Mouse (Mus musculus): ENCODE results near the gene Bbs4. TPM values are rescaled to one million over a fixed set of nuclear protein-coding genes. Genes with fewer than 3 reads are reported as not detected.

The Bbs4 gene
- polyA plus RNA-seq, 1 experiment from 2014 or later, result 11.5 TPM

DNA sequence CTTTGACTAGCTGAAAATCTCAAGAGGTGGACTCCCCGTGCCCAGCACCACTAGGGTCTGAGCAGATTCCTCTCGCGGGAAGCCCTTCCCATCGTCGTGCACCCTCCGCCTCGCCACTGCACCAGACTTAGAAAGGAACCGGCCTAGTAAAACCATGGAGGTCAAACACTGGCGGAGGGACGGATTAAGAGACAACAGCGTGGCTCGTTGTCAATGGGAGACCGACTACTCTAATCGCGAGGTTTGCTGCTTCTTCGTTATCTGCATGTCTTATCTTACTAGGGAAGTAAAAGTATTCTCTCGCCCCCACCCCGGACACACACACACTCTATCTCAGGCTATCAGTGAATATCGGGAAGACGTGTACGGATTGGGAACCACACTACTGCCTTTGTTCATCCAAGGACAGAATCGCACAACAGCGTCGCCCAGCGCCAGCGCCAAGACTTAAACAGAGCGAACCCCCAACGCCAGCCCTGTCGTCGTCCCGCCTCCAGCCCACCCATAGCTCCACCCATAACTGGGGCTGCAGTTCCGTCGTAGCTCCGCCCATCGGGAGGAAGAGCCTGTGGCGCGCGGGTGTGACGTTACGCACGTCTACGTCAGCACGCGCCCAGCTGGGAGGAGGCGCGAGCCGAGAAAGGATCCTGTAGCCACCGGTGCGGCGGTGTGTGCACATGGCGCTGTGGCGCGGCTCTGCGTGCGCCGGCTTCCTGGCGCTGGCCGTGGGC, 62.2 kb downstream of the Bbs4 start, which contains the start of gene Adpgk:
TSS of gene Adpgk (plus strand) at position 602 of the 731 bp plus-strand sequence.
- no peaks in the 10 kb centered on the region for H3K9me3 ChIP-seq
- no peaks in the 10 kb centered on the region for H3K36me3 ChIP-seq
- WGBS, result 1% methylated on average over 58 of the region's 58 CpGs
- H3K4me1 ChIP-seq, result peaks cover 4% of the 10 kb centered on the region; the same call in 1 of the 2 replicates
- ATAC-seq (ENCODE audit: insufficient read depth, low FRiP score, low read depth), result peak; percentile 97
- H3K27me3 ChIP-seq (replicated peaks), result no peaks in the 10 kb centered on the region
- peak within 1 kb of the TSS; percentile 65 for H3K4me2 ChIP-seq
- peak within 1 kb of the TSS; percentile 90 for H3K27ac ChIP-seq
- peak within 1 kb of the TSS; percentile 93 for H3K4me3 ChIP-seq (replicated peaks)
- peak within 1 kb of the TSS; percentile 91 for H3K9ac ChIP-seq

DNA sequence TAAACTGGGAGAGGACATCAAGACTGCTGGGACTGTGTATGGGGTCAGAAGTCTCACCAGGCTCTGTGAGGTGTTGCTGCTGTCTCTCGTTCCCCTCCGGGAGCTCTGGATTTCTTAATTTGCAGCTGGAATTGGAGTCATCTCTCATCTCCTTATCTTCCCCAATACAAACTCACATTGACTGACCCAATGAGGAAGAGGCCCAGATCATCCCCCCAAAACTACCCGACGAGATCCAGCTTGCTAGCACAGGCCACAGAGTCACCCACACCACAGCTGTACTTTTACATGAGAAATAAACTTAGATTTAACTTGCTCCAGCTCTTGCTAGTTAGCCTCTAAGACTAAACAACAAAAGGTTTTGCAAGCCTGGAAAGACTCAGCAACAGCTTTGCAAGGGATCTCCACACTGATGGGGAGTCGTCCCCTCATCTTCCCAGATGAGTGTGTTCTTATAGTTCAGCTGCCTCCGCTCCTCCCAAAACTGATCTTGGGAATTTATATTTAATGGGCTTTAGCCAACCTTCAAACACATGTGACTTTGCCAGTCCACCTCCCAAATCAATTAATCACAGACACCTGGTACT, 63.7 kb downstream of the Bbs4 start:
- Histone ChIP-seq H3K27me3 (replicated peaks) (no peaks in the 10 kb centered on the region), H3K9me3 (no peaks in the 10 kb centered on the region), H3K27ac (no peak overlapping the region), H3K4me2 (no peak overlapping the region), H3K9ac (no peak overlapping the region), H3K4me1 (peaks cover 4% of the 10 kb centered on the region; the same call in 1 of the 2 replicates), H3K4me3 (replicated peaks) (no peak overlapping the region), H3K36me3 (no peaks in the 10 kb centered on the region)
- ATAC-seq (ENCODE audit: insufficient read depth, low FRiP score, low read depth), result no peak
- WGBS, result 45% methylated on average over 6 of the region's 6 CpGs

DNA sequence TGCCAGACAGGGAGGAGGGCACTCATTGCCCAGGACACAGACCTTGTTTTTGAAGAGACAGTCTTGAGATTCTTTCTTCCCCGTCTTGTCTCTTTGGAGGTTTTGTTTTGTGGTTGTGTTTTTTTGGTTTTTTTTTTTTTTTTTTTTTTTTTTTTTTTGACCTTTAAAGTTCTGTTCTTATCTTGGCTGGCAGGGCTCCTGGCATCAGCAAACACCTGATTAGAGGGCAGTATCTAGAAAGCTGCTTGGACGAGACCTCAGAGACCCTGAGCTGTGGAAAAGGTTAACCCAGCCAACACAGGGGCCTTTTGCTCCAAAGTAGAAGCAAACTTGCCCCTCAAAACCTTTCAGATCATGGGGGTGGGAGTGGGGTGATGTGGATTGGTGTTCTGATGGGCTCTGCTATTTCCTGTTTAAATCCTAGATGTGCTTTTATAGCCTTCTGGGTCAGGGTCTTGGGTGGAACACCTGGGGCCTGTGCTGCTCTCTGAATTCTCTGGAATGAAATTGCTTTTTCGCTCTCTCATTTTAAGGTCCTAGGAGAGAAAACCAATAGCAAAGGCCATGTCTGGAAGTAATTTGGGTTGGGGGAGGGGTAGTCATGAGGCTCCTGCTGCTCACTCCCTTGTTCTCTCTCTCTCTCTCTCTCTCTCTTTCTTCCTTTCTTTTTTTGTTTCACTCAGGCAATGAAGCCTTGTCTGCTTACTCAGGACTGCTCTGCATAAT, 64.5 kb downstream of the Bbs4 start:
- Histone ChIP-seq H3K9ac (no peak overlapping the region), H3K9me3 (no peaks in the 10 kb centered on the region), H3K27me3 (replicated peaks) (no peaks in the 10 kb centered on the region), H3K4me1 (peaks cover 4% of the 10 kb centered on the region; the same call in 1 of the 2 replicates), H3K4me2 (no peak overlapping the region), H3K4me3 (replicated peaks) (no peak overlapping the region), H3K27ac (no peak overlapping the region), H3K36me3 (no peaks in the 10 kb centered on the region)
- 61% methylated on average over 3 of the region's 3 CpGs for WGBS
- ATAC-seq (ENCODE audit: insufficient read depth, low FRiP score, low read depth), result no peak

DNA sequence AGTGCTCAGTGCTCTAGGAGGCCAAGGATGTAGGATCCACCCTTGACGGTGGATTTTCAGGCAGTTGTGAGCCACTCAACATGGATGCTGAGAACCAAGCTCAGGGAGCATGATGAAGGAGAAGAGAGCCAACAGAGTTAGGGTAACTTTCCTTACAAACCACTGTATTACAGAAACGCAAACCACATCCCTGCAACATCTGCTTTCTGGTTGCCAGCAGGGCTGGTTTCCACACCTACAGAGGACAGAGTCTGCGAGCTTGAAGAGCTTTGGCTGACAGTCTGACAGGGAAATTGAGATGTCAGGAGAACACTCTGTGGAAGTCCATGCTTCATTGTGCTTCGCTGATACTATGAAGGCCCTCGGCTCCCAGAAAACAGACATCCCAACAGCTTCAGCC, 65.2 kb downstream of the Bbs4 start:
- ATAC-seq (ENCODE audit: insufficient read depth, low FRiP score, low read depth), result no peak
- WGBS, result 79% methylated on average over 5 of the region's 5 CpGs
- H3K27me3 ChIP-seq (replicated peaks), result no peaks in the 10 kb centered on the region

DNA sequence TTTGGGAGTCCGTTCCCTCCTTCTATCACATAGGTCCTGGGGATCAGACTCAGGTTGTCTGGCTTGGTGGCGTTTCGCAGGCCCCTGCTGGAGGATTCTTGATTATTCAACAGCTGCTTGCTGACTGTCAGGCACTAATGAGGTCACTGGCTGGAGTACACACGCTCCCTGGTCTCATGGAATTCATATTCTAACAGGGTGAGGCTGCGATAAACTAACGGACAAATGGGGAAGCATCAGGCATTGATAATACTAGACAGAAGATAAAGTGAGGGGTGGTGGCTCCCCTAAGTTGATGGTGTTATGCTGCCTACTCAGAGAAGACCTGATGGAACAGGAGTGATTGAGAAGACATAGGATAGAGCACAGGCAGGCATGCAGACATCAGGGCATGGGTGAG, 67.7 kb downstream of the Bbs4 start:
- Histone ChIP-seq H3K9ac (no peak overlapping the region), H3K36me3 (no peaks in the 10 kb centered on the region), H3K4me1 (peaks cover 4% of the 10 kb centered on the region; the same call in 1 of the 2 replicates), H3K9me3 (no peaks in the 10 kb centered on the region), H3K4me2 (no peak overlapping the region), H3K4me3 (replicated peaks) (no peak overlapping the region), H3K27ac (no peak overlapping the region), H3K27me3 (replicated peaks) (no peaks in the 10 kb centered on the region)
- 64% methylated on average over 6 of the region's 6 CpGs for WGBS
- 0 out of 2 replicates have a peak, but pooled peaks have one; percentile 19 for ATAC-seq (ENCODE audit: insufficient read depth, low FRiP score, low read depth)

More for the DNA sequence above, 65.2 kb downstream of the Bbs4 start:
- no peak overlapping the region for H3K9ac ChIP-seq
- H3K36me3 ChIP-seq, result no peaks in the 10 kb centered on the region
- no peak overlapping the region for H3K4me3 ChIP-seq (replicated peaks)
- H3K4me2 ChIP-seq, result no peak overlapping the region
- no peaks in the 10 kb centered on the region for H3K9me3 ChIP-seq
- H3K4me1 ChIP-seq, result peaks cover 4% of the 10 kb centered on the region; the same call in 1 of the 2 replicates
- no peak overlapping the region for H3K27ac ChIP-seq

DNA sequence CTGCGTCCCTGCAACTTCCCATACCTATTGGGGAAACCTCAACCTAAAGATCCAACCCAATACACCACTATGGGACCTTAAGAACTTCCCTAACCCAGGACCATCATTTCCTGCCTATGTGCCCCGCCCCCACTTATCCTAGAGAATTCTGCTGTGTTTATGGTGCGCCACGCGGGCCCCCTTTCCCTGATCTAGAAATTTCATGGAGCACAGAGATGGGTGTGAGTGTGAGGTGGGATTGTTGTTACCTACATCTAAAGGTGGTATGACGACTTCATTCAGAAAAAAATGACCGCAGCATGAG, 70.7 kb downstream of the Bbs4 start:
- 44% methylated on average over 7 of the region's 7 CpGs for WGBS
- Histone ChIP-seq H3K9me3 (no peaks in the 10 kb centered on the region), H3K36me3 (no peaks in the 10 kb centered on the region), H3K4me3 (replicated peaks) (no peak overlapping the region), H3K27me3 (replicated peaks) (no peaks in the 10 kb centered on the region), H3K27ac (no peak overlapping the region), H3K9ac (no peak overlapping the region), H3K4me1 (peaks cover 4% of the 10 kb centered on the region; the same call in 1 of the 2 replicates), H3K4me2 (peak overlapping the region; percentile 44)
- ATAC-seq (ENCODE audit: insufficient read depth, low FRiP score, low read depth), result no peak

DNA sequence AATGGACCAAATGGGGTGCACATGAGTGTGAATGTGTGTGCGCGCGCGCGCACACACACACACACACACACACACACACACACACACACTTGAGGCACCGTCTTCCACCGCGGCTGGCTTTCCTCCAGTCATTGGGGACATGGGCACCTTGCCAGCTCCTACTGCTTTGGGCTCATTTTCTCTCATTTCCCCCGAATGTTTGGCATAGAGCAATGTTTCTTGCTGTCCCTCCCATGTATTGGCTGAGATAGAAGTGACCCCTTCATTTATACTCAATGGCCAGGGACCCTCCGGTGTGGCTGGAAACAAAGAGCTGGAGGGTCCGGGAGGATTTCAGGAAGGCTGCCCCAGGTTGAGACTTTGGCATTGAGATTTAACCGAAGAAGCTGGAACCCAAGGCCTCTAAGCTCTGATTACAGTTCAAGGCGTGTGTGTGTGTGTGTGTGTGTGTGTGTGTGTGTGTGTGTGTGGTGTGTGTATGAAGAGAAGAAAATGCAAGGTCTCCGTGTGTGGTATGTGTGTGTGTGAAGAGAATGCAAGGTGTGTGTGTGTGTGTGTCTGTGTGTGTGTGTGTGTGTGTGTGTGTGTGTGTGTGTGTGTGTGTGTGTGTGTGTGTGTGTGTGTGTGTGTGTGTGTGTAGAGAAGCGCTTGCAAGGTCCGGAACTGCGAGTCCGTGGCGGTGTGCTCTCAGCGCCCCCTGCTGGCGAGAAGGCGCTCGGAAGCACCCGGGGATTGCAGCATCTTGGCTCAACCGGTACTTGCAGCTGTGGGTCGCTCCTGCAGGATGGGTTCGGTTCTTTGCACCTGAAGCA, 71.2 kb downstream of the Bbs4 start:
- peak overlapping the region; percentile 44 for H3K4me2 ChIP-seq
- 40% methylated on average over 25 of the region's 27 CpGs for whole genome bisulfite sequencing
- H3K4me1 ChIP-seq, result peaks cover 4% of the 10 kb centered on the region; the same call in 1 of the 2 replicates
- H3K27me3 ChIP-seq (replicated peaks), result no peaks in the 10 kb centered on the region
- no peak overlapping the region for H3K27ac ChIP-seq
- no peak overlapping the region for H3K9ac ChIP-seq
- no peaks in the 10 kb centered on the region for H3K9me3 ChIP-seq
- 0 out of 2 replicates have a peak, but pooled peaks have one; percentile 60 for ATAC-seq (ENCODE audit: insufficient read depth, low FRiP score, low read depth)
- no peaks in the 10 kb centered on the region for H3K36me3 ChIP-seq
- no peak overlapping the region for H3K4me3 ChIP-seq (replicated peaks)

DNA sequence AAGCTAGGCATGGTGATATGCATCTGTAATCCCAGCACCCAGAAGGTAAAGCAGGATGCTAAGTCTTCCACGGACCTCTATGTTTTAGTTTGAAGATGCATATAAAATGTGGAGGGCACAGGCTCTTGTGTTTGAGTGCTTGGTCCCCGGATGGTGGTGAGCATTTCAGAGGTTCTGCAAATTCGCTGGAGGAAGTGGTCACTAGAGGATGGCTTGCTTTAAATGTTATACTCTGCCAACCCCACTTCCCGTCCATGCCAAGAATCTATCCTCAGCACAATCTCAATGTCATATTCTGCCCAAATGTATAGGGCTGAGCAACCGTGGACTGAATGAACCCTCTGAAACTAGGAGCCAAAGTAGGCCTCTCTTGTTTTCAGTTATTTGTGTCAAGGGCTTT, 72.4 kb downstream of the Bbs4 start:
- no peak for ATAC-seq (ENCODE audit: insufficient read depth, low FRiP score, low read depth)
- Histone ChIP-seq H3K4me2 (no peak overlapping the region), H3K36me3 (no peaks in the 10 kb centered on the region), H3K27me3 (replicated peaks) (no peaks in the 10 kb centered on the region), H3K9ac (no peak overlapping the region), H3K4me1 (peaks cover 4% of the 10 kb centered on the region; the same call in 1 of the 2 replicates), H3K9me3 (no peaks in the 10 kb centered on the region), H3K4me3 (replicated peaks) (no peak overlapping the region), H3K27ac (no peak overlapping the region)
- 86% methylated on average over 5 of the region's 5 CpGs for WGBS

DNA sequence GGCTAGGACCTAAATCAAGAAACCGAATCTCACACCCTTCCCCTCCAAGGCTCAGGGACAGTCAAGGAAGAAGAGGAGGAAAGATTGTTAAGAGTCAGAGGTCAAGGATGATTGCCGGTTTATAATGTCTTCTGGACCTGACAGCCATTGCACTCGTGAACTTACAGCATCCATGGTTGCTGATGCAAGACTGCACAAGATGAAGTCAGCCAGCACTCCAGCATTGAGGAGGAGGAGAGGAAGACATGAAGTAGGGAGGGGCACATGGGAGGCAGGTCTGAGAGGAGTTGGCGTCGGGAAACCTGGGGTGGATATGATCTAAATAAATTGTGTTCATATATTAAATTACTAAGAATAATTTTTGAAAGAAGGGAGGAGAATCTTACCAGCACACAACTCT, 74.6 kb downstream of the Bbs4 start:
- Histone ChIP-seq H3K9me3 (no peaks in the 10 kb centered on the region), H3K36me3 (no peaks in the 10 kb centered on the region)
- 63% methylated on average over 5 of the region's 5 CpGs for WGBS

DNA sequence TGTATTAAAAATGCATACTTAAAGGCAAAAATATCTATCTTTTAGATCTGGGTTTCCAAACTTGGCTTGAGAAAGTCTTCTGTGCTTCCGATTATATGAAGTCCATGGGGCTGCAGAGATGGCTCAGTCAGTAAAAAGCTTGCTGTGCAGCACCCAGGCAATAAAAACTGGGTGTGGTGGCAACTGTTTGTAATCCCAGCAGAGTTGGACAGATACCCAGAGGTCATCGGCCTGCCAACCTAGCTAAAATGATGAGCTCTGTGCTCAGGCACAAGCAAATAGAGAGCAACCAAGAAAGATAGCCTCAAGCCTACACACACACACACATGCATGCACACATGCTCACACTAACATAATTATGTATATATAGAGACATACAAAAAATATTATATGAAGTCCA, 75.1 kb downstream of the Bbs4 start:
- Histone ChIP-seq H3K4me1 (peaks cover 4% of the 10 kb centered on the region; the same call in 1 of the 2 replicates), H3K9ac (no peak overlapping the region), H3K4me2 (no peak overlapping the region), H3K27me3 (replicated peaks) (no peaks in the 10 kb centered on the region), H3K36me3 (no peaks in the 10 kb centered on the region), H3K4me3 (replicated peaks) (no peak overlapping the region), H3K9me3 (no peaks in the 10 kb centered on the region), H3K27ac (no peak overlapping the region)
- ATAC-seq (ENCODE audit: insufficient read depth, low FRiP score, low read depth), result no peak
- 88% methylated on average over 2 of the region's 2 CpGs for WGBS

More for the DNA sequence above, 74.6 kb downstream of the Bbs4 start:
- no peak for ATAC-seq (ENCODE audit: insufficient read depth, low FRiP score, low read depth)
- H3K4me1 ChIP-seq, result peaks cover 4% of the 10 kb centered on the region; the same call in 1 of the 2 replicates
- H3K27ac ChIP-seq, result no peak overlapping the region
- no peaks in the 10 kb centered on the region for H3K27me3 ChIP-seq (replicated peaks)
- H3K4me2 ChIP-seq, result no peak overlapping the region
- H3K4me3 ChIP-seq (replicated peaks), result no peak overlapping the region
- no peak overlapping the region for H3K9ac ChIP-seq

DNA sequence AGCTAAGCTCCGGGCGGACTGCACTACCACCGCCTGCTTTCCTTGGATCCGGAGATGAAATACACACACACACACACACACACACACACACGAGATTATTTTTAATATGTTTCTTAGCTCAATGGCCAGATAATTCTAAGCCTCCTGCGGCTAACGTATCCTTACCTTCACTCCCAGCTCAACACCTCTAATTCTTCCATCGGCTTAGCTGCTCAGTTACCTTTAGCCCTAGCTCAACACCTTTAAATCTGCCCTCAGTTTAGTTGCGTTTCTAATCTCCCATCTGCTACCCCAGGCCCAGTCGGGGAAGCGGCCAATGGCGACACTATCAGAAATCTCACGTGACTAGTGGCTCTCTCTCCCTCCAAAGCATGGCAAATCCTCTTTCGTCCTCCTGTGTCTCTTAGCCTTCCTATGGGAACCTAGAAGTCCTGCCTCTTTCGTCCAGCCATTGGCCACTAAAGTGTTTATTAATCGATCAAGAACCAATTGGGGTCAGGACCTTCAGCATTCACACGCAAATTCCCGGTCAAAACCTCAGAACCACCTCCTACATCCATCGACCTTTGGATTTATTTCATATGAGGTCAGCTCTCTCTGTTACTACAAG, 78.4 kb downstream of the Bbs4 start:
- 0 out of 2 replicates have a peak, but pooled peaks cover 3% of the 10 kb centered on the region for H3K4me1 ChIP-seq
- H3K9me3 ChIP-seq, result no peaks in the 10 kb centered on the region
- no peaks in the 10 kb centered on the region for H3K36me3 ChIP-seq
- no peak for ATAC-seq (ENCODE audit: insufficient read depth, low FRiP score, low read depth)
- H3K4me2 ChIP-seq, result no peak overlapping the region
- H3K27ac ChIP-seq, result no peak overlapping the region
- no peak overlapping the region for H3K4me3 ChIP-seq (replicated peaks)
- 86% methylated on average over 19 of the region's 19 CpGs for WGBS
- H3K9ac ChIP-seq, result no peak overlapping the region
- H3K27me3 ChIP-seq (replicated peaks), result no peaks in the 10 kb centered on the region
